Mouse (Mus musculus) neural tube, embryonic 12.5 days (tissue): ENCODE results near the gene Med13l. TPM values are rescaled to one million over a fixed set of nuclear protein-coding genes. Genes with fewer than 3 reads are reported as not detected.
A peak's percentile ranks its signal among the peaks of the same experiment; 100 is the strongest.

Source experiments
- ATAC-seq: fragments of 200-750 bp; cut with Nextera tagmentation; 2 replicates; pipeline ENCODE4 v1.8.0; 2017; ENCODE audit warnings: low read depth, mild to moderate bottlenecking, moderate TSS enrichment, moderate library complexity; ENCODE audit not compliant: low FRiP score
- H3K27ac ChIP-seq: fragments of 300-500 bp; sonication (generic); 2 replicates; pipeline ENCODE4 v1.5.1; 2016
- H3K27me3 ChIP-seq: fragments of 300-500 bp; sonication (generic); replicated peaks from 2 replicates; pipeline ENCODE4 v1.6.1; 2016; ENCODE audit warnings: mild to moderate bottlenecking
- H3K36me3 ChIP-seq: fragments of 300-500 bp; sonication (generic); 2 replicates; pipeline ENCODE4 v1.6.1; 2016; ENCODE audit warnings: mild to moderate bottlenecking
- H3K4me1 ChIP-seq: fragments of 300-500 bp; sonication (generic); 2 replicates; pipeline ENCODE4 v1.6.1; 2016
- H3K4me2 ChIP-seq: fragments of 300-500 bp; sonication (generic); replicated peaks from 2 replicates; pipeline ENCODE4 v1.6.1; 2016; ENCODE audit warnings: mild to moderate bottlenecking
- H3K4me3 ChIP-seq: fragments of 300-500 bp; sonication (generic); 2 replicates; pipeline ENCODE4 v1.5.1; 2016
- H3K9ac ChIP-seq: fragments of 300-500 bp; sonication (generic); 2 replicates; pipeline ENCODE4 v1.6.1; 2016; ENCODE audit warnings: mild to moderate bottlenecking
- H3K9me3 ChIP-seq: fragments of 300-500 bp; sonication (generic); 2 replicates; pipeline ENCODE4 v1.6.1; 2016; ENCODE audit warnings: mild to moderate bottlenecking
- WGBS: fragments of 180-500 bp; shearing (Covaris S2); methylation state at CpG from one replicate; pipeline ENCODE4 v1.1.7; 2016; 5-methylcytosine and 5-hydroxymethylcytosine counted together
- polyA plus RNA-seq: library from polyadenylated mRNA; unstranded; fragments of >200 nt; fragmentation: Nextera tagmentation; extraction: Ambion mirVana; gene quantifications from 2 replicates; pipeline ENCODE4 v1.2.1, GENCODE M21; 2016

Gene Med13l
- polyA plus RNA-seq, 1 experiment from 2014 or later: 14.8 TPM

GRCm38 (mm10) chr5:118655428-118655827 is 94.9 kb downstream of the Med13l start:
- Histone ChIP-seq H3K4me3 (no peak overlapping the region), H3K4me2 (no peak overlapping the region), H3K27ac (no peak overlapping the region), H3K27me3 (no peaks in the 10 kb centered on the region), H3K4me1 (peaks cover 18% of the 10 kb centered on the region), H3K36me3 (no peaks in the 10 kb centered on the region), H3K9me3 (no peaks in the 10 kb centered on the region), H3K9ac (no peak overlapping the region)
- WGBS: 58% methylated on average over 7 of the region's 7 CpGs
- ATAC-seq: no peak

GRCm38 (mm10) chr5:118655966-118656365 is 95.5 kb downstream of the Med13l start:
- Histone ChIP-seq H3K27me3 (no peaks in the 10 kb centered on the region), H3K4me2 (no peak overlapping the region), H3K27ac (no peak overlapping the region), H3K36me3 (no peaks in the 10 kb centered on the region), H3K9me3 (no peaks in the 10 kb centered on the region), H3K4me1 (peaks cover 14% of the 10 kb centered on the region), H3K9ac (no peak overlapping the region), H3K4me3 (no peak overlapping the region)
- 86% methylated on average over 6 of the region's 6 CpGs for WGBS
- no peak for ATAC-seq

- H3K4me1 ChIP-seq: peaks cover 12% of the 10 kb centered on the region
- H3K36me3 ChIP-seq: no peaks in the 10 kb centered on the region
- no peak overlapping the region for H3K9ac ChIP-seq
- ATAC-seq: no peak
- WGBS: 91% methylated on average over 7 of the region's 7 CpGs
- no peak overlapping the region for H3K4me3 ChIP-seq
- no peak overlapping the region for H3K4me2 ChIP-seq
- H3K9me3 ChIP-seq: no peaks in the 10 kb centered on the region
- H3K27ac ChIP-seq: no peak overlapping the region
- no peaks in the 10 kb centered on the region for H3K27me3 ChIP-seq
These were observed 97.9 kb downstream of the Med13l start for GRCm38 (mm10) chr5:118658256-118658837.

GRCm38 (mm10) chr5:118659713-118660112 is 99.2 kb downstream of the Med13l start:
- H3K27ac ChIP-seq: no peak overlapping the region
- 72% methylated on average over 2 of the region's 2 CpGs for WGBS
- no peak overlapping the region for H3K4me2 ChIP-seq
- peaks cover 5% of the 10 kb centered on the region for H3K4me1 ChIP-seq
- H3K4me3 ChIP-seq: no peak overlapping the region
- H3K9ac ChIP-seq: no peak overlapping the region
- H3K9me3 ChIP-seq: no peaks in the 10 kb centered on the region
- no peak for ATAC-seq
- no peaks in the 10 kb centered on the region for H3K27me3 ChIP-seq
- H3K36me3 ChIP-seq: no peaks in the 10 kb centered on the region

GRCm38 (mm10) chr5:118661751-118662150 is 101.3 kb downstream of the Med13l start:
- 85% methylated on average over 5 of the region's 5 CpGs for WGBS
- no peaks in the 10 kb centered on the region for H3K27me3 ChIP-seq
- no peaks in the 10 kb centered on the region for H3K9me3 ChIP-seq
- H3K9ac ChIP-seq: no peak overlapping the region
- H3K4me2 ChIP-seq: no peak overlapping the region
- H3K27ac ChIP-seq: no peak overlapping the region
- peaks cover 18% of the 10 kb centered on the region for H3K4me1 ChIP-seq
- no peaks in the 10 kb centered on the region for H3K36me3 ChIP-seq
- no peak overlapping the region for H3K4me3 ChIP-seq
- ATAC-seq: no peak

GRCm38 (mm10) chr5:118663999-118664398 is 103.5 kb downstream of the Med13l start:
- Histone ChIP-seq H3K9ac (no peak overlapping the region), H3K9me3 (no peaks in the 10 kb centered on the region), H3K4me3 (no peak overlapping the region), H3K4me2 (no peak overlapping the region), H3K27ac (no peak overlapping the region), H3K27me3 (no peaks in the 10 kb centered on the region), H3K36me3 (no peaks in the 10 kb centered on the region), H3K4me1 (peaks cover 39% of the 10 kb centered on the region)
- 91% methylated on average over 6 of the region's 6 CpGs for WGBS
- no peak for ATAC-seq

- Histone ChIP-seq H3K4me1 (peaks cover 47% of the 10 kb centered on the region), H3K27ac (no peak overlapping the region), H3K36me3 (no peaks in the 10 kb centered on the region), H3K9me3 (no peaks in the 10 kb centered on the region), H3K9ac (no peak overlapping the region), H3K4me2 (no peak overlapping the region), H3K27me3 (no peaks in the 10 kb centered on the region), H3K4me3 (no peak overlapping the region)
- 90% methylated on average over 8 of the region's 8 CpGs for WGBS
- ATAC-seq: no peak
These were observed 104.5 kb downstream of the Med13l start for GRCm38 (mm10) chr5:118665023-118665422.

GRCm38 (mm10) chr5:118666437-118667207 is 106.1 kb downstream of the Med13l start:
- Histone ChIP-seq H3K9ac (peak overlapping the region; percentile 38; the same call in 1 of the 2 replicates), H3K9me3 (no peaks in the 10 kb centered on the region), H3K27me3 (no peaks in the 10 kb centered on the region), H3K4me1 (peaks cover 60% of the 10 kb centered on the region), H3K4me2 (peak overlapping the region; percentile 58), H3K4me3 (no peak overlapping the region), H3K27ac (peak overlapping the region; percentile 70), H3K36me3 (no peaks in the 10 kb centered on the region)
- ATAC-seq: peak; percentile 89
- 39% methylated on average over 25 of the region's 25 CpGs for WGBS

- H3K27ac ChIP-seq: no peak overlapping the region
- ATAC-seq: no peak
- no peaks in the 10 kb centered on the region for H3K9me3 ChIP-seq
- WGBS: 17% methylated on average over 7 of the region's 7 CpGs
- no peak overlapping the region for H3K9ac ChIP-seq
- no peaks in the 10 kb centered on the region for H3K36me3 ChIP-seq
- peak overlapping the region; percentile 32; the same call in 1 of the 2 replicates for H3K4me2 ChIP-seq
- H3K4me1 ChIP-seq: peaks cover 72% of the 10 kb centered on the region
- H3K4me3 ChIP-seq: no peak overlapping the region
- H3K27me3 ChIP-seq: no peaks in the 10 kb centered on the region
These were observed 107.4 kb downstream of the Med13l start for GRCm38 (mm10) chr5:118667863-118668262.

- no peaks in the 10 kb centered on the region for H3K36me3 ChIP-seq
- H3K4me1 ChIP-seq: peaks cover 82% of the 10 kb centered on the region
- no peak overlapping the region for H3K27ac ChIP-seq
- no peak overlapping the region for H3K9ac ChIP-seq
- no peak for ATAC-seq
- whole genome bisulfite sequencing: 23% methylated on average over 2 of the region's 2 CpGs
- H3K4me3 ChIP-seq: no peak overlapping the region
- H3K4me2 ChIP-seq: 0 out of 2 replicates have a peak overlapping the region, but pooled peaks have one; percentile 9
- H3K9me3 ChIP-seq: no peaks in the 10 kb centered on the region
- H3K27me3 ChIP-seq: no peaks in the 10 kb centered on the region
These were observed 108.5 kb downstream of the Med13l start for GRCm38 (mm10) chr5:118668931-118669330.

GRCm38 (mm10) chr5:118672111-118672510 is 111.6 kb downstream of the Med13l start:
- no peak overlapping the region for H3K27ac ChIP-seq
- no peak for ATAC-seq

GRCm38 (mm10) chr5:118673859-118674258 is 113.4 kb downstream of the Med13l start:
- H3K4me1 ChIP-seq: peaks cover 74% of the 10 kb centered on the region
- no peaks in the 10 kb centered on the region for H3K27me3 ChIP-seq
- H3K9ac ChIP-seq: no peak overlapping the region
- peak; percentile 58; the same call in 1 of the 2 replicates for ATAC-seq
- H3K4me2 ChIP-seq: no peak overlapping the region
- no peaks in the 10 kb centered on the region for H3K9me3 ChIP-seq
- H3K4me3 ChIP-seq: no peak overlapping the region
- H3K27ac ChIP-seq: no peak overlapping the region
- 16% methylated on average over 5 of the region's 5 CpGs for WGBS
- no peaks in the 10 kb centered on the region for H3K36me3 ChIP-seq

More at GRCm38 (mm10) chr5:118672111-118672510, 111.6 kb downstream of the Med13l start:
- Histone ChIP-seq H3K9ac (no peak overlapping the region), H3K9me3 (no peaks in the 10 kb centered on the region), H3K4me2 (no peak overlapping the region), H3K4me1 (peaks cover 84% of the 10 kb centered on the region), H3K27me3 (no peaks in the 10 kb centered on the region), H3K36me3 (no peaks in the 10 kb centered on the region), H3K4me3 (no peak overlapping the region)
